Mouse (Mus musculus): Measurements from ENCODE around the gene Cacna1e.

- TF ChIP-seq CTCF (IDR thresholded peaks at IDR 0.05; ENCODE audit: low read depth, low read length) = no peak
- TF ChIP-seq GATA1 (IDR thresholded peaks at IDR 0.05; ENCODE audit: borderline replicate concordance, low read length) = no peak
Observed at GRCm38 (mm10) chr1:154888018-154888417, 3.7 kb upstream of the Cacna1e start.
